Mouse (Mus musculus): ENCODE measurements at regions not wholly inside any gene's neighbourhood (a gene's known extent, or its start where the extent isn't known, plus 50 kb on each side); places are given as distances from the start of the nearest gene placed in this dataset.

GRCm38 (mm10) chr6:100491811-100492210 lies 179.1 kb downstream of the Shq1 start:
- H3K36me3 ChIP-seq (replicated peaks), result no peaks in the 10 kb centered on the region
- ATAC-seq (ENCODE audit: extremely low read depth, insufficient number of reproducible peaks, low FRiP score, poor library complexity, severe bottlenecking) (no peak), DNase-seq (ENCODE audit: low spot score) (no peak)
- no peaks in the 10 kb centered on the region for H3K27me3 ChIP-seq (ENCODE audit: insufficient read depth, low read length)
- no peaks in the 10 kb centered on the region for H3K4me1 ChIP-seq (ENCODE audit: insufficient read depth, low read depth, low read length)
- H3K4me3 ChIP-seq (ENCODE audit: low read depth, low read length), result no peak overlapping the region
- TF ChIP-seq GATA2 (IDR thresholded peaks at IDR 0.05; ENCODE audit: borderline replicate concordance, low read depth, low read length) (no peak), TAL1 (conservative IDR thresholded peaks at IDR 0.05; ENCODE audit: low read depth, low read length) (no peak), POLR2AphosphoS5 (IDR thresholded peaks at IDR 0.05; ENCODE audit: insufficient replicate concordance, low read depth, low read length) (no peak), CTCF (IDR thresholded peaks at IDR 0.05; ENCODE audit: low read depth, low read length) (no peak), GATA1 (IDR thresholded peaks at IDR 0.05; ENCODE audit: borderline replicate concordance, low read length) (no peak)
- peaks cover 60% of the 10 kb centered on the region for H3K9me3 ChIP-seq (replicated peaks)

GRCm38 (mm10) chr6:100490920-100491712 lies 179.8 kb downstream of the Shq1 start:
- no peaks in the 10 kb centered on the region for H3K4me1 ChIP-seq (ENCODE audit: insufficient read depth, low read depth, low read length)
- DNase-seq (ENCODE audit: low spot score), result no peak
- no peaks in the 10 kb centered on the region for H3K36me3 ChIP-seq (replicated peaks)
- no peaks in the 10 kb centered on the region for H3K27me3 ChIP-seq (ENCODE audit: insufficient read depth, low read length)
- ATAC-seq (ENCODE audit: extremely low read depth, insufficient number of reproducible peaks, low FRiP score, poor library complexity, severe bottlenecking), result no peak
- H3K9me3 ChIP-seq (replicated peaks), result peaks cover 62% of the 10 kb centered on the region
- no peak overlapping the region for H3K4me3 ChIP-seq (ENCODE audit: low read depth, low read length)
- no peak for TF ChIP-seq TAL1 (conservative IDR thresholded peaks at IDR 0.05; ENCODE audit: low read depth, low read length)
- no peak for TF ChIP-seq GATA2 (IDR thresholded peaks at IDR 0.05; ENCODE audit: borderline replicate concordance, low read depth, low read length)
- no peak for TF ChIP-seq POLR2AphosphoS5 (IDR thresholded peaks at IDR 0.05; ENCODE audit: insufficient replicate concordance, low read depth, low read length)
- no peak for TF ChIP-seq CTCF (IDR thresholded peaks at IDR 0.05; ENCODE audit: low read depth, low read length)
- no peak for TF ChIP-seq GATA1 (IDR thresholded peaks at IDR 0.05; ENCODE audit: borderline replicate concordance, low read length)

GRCm38 (mm10) chr6:100483836-100484235 lies 187.1 kb downstream of the Shq1 start:
- no peak for TF ChIP-seq TAL1 (conservative IDR thresholded peaks at IDR 0.05; ENCODE audit: low read depth, low read length)
- no peak for TF ChIP-seq GATA1 (IDR thresholded peaks at IDR 0.05; ENCODE audit: borderline replicate concordance, low read length)
- TF ChIP-seq POLR2AphosphoS5 (IDR thresholded peaks at IDR 0.05; ENCODE audit: insufficient replicate concordance, low read depth, low read length), result no peak
- no peak for TF ChIP-seq CTCF (IDR thresholded peaks at IDR 0.05; ENCODE audit: low read depth, low read length)
- no peak for TF ChIP-seq GATA2 (IDR thresholded peaks at IDR 0.05; ENCODE audit: borderline replicate concordance, low read depth, low read length)
- no peaks in the 10 kb centered on the region for H3K4me1 ChIP-seq (ENCODE audit: insufficient read depth, low read depth, low read length)
- no peak overlapping the region for H3K4me3 ChIP-seq (ENCODE audit: low read depth, low read length)
- ATAC-seq (ENCODE audit: extremely low read depth, insufficient number of reproducible peaks, low FRiP score, poor library complexity, severe bottlenecking) (no peak), DNase-seq (ENCODE audit: low spot score) (no peak)
- no peaks in the 10 kb centered on the region for H3K36me3 ChIP-seq (replicated peaks)
- peaks cover 60% of the 10 kb centered on the region for H3K9me3 ChIP-seq (replicated peaks)
- no peaks in the 10 kb centered on the region for H3K27me3 ChIP-seq (ENCODE audit: insufficient read depth, low read length)

GRCm38 (mm10) chr6:100483084-100483810 lies 187.7 kb downstream of the Shq1 start:
- H3K4me3 ChIP-seq (ENCODE audit: low read depth, low read length), result no peak overlapping the region
- H3K9me3 ChIP-seq (replicated peaks), result peaks cover 60% of the 10 kb centered on the region
- DNase-seq (ENCODE audit: low spot score) (no peak), ATAC-seq (ENCODE audit: extremely low read depth, insufficient number of reproducible peaks, low FRiP score, poor library complexity, severe bottlenecking) (no peak)
- TF ChIP-seq TAL1 (conservative IDR thresholded peaks at IDR 0.05; ENCODE audit: low read depth, low read length) (no peak), GATA2 (IDR thresholded peaks at IDR 0.05; ENCODE audit: borderline replicate concordance, low read depth, low read length) (no peak), CTCF (IDR thresholded peaks at IDR 0.05; ENCODE audit: low read depth, low read length) (no peak), GATA1 (IDR thresholded peaks at IDR 0.05; ENCODE audit: borderline replicate concordance, low read length) (no peak), POLR2AphosphoS5 (IDR thresholded peaks at IDR 0.05; ENCODE audit: insufficient replicate concordance, low read depth, low read length) (no peak)
- no peaks in the 10 kb centered on the region for H3K36me3 ChIP-seq (replicated peaks)
- H3K27me3 ChIP-seq (ENCODE audit: insufficient read depth, low read length), result no peaks in the 10 kb centered on the region
- no peaks in the 10 kb centered on the region for H3K4me1 ChIP-seq (ENCODE audit: insufficient read depth, low read depth, low read length)

- DNase-seq (ENCODE audit: low spot score) (no peak), ATAC-seq (ENCODE audit: extremely low read depth, insufficient number of reproducible peaks, low FRiP score, poor library complexity, severe bottlenecking) (no peak)
- Histone ChIP-seq H3K9me3 (replicated peaks) (peaks cover 59% of the 10 kb centered on the region), H3K4me1 (ENCODE audit: insufficient read depth, low read depth, low read length) (no peaks in the 10 kb centered on the region), H3K27me3 (ENCODE audit: insufficient read depth, low read length) (no peaks in the 10 kb centered on the region), H3K4me3 (ENCODE audit: low read depth, low read length) (no peak overlapping the region), H3K36me3 (replicated peaks) (no peaks in the 10 kb centered on the region)
- TF ChIP-seq GATA1 (IDR thresholded peaks at IDR 0.05; ENCODE audit: borderline replicate concordance, low read length), result no peak
- TF ChIP-seq CTCF (IDR thresholded peaks at IDR 0.05; ENCODE audit: low read depth, low read length), result no peak
- TF ChIP-seq GATA2 (IDR thresholded peaks at IDR 0.05; ENCODE audit: borderline replicate concordance, low read depth, low read length), result no peak
- TF ChIP-seq POLR2AphosphoS5 (IDR thresholded peaks at IDR 0.05; ENCODE audit: insufficient replicate concordance, low read depth, low read length), result no peak
- no peak for TF ChIP-seq TAL1 (conservative IDR thresholded peaks at IDR 0.05; ENCODE audit: low read depth, low read length)
Observed at GRCm38 (mm10) chr6:100482572-100482971, 188.4 kb downstream of the Shq1 start.

GRCm38 (mm10) chr6:100480525-100480924 lies 190.4 kb downstream of the Shq1 start:
- no peaks in the 10 kb centered on the region for H3K36me3 ChIP-seq (replicated peaks)

More at GRCm38 (mm10) chr6:100480525-100480924, 190.4 kb downstream of the Shq1 start:
- Histone ChIP-seq H3K9me3 (replicated peaks) (peaks cover 61% of the 10 kb centered on the region), H3K4me1 (ENCODE audit: insufficient read depth, low read depth, low read length) (no peaks in the 10 kb centered on the region), H3K27me3 (ENCODE audit: insufficient read depth, low read length) (no peaks in the 10 kb centered on the region), H3K4me3 (ENCODE audit: low read depth, low read length) (no peak overlapping the region)
- ATAC-seq (ENCODE audit: extremely low read depth, insufficient number of reproducible peaks, low FRiP score, poor library complexity, severe bottlenecking) (no peak), DNase-seq (ENCODE audit: low spot score) (no peak)
- TF ChIP-seq CTCF (IDR thresholded peaks at IDR 0.05; ENCODE audit: low read depth, low read length), result no peak
- no peak for TF ChIP-seq POLR2AphosphoS5 (IDR thresholded peaks at IDR 0.05; ENCODE audit: insufficient replicate concordance, low read depth, low read length)
- no peak for TF ChIP-seq GATA1 (IDR thresholded peaks at IDR 0.05; ENCODE audit: borderline replicate concordance, low read length)
- TF ChIP-seq TAL1 (conservative IDR thresholded peaks at IDR 0.05; ENCODE audit: low read depth, low read length), result no peak
- TF ChIP-seq GATA2 (IDR thresholded peaks at IDR 0.05; ENCODE audit: borderline replicate concordance, low read depth, low read length), result no peak
